Mouse (Mus musculus) gastrocnemius, adult 8-10 months (tissue): Measurements from ENCODE around the gene Napb. TPM values are rescaled to one million over a fixed set of nuclear protein-coding genes. Genes with fewer than 3 reads are reported as not detected.
A peak's percentile ranks its signal among the peaks of the same experiment; 100 is the strongest.
"Not testable (repeated sequence)": the region's sequence is repeated elsewhere in the genome, so short reads cannot be mapped to it uniquely, and the experiment has no call there.

Experiments
- DNase-seq, 2 experiments: peaks; one replicate each; pipeline ENCODE4 v3.0.0; 2022; ENCODE audit warnings: low spot score in 2 of 2
- total RNA-seq, 4 experiments: library from RNA; stranded (reverse); gene quantifications; 2 replicates each; pipeline ENCODE4 v1.2.4; 2022

The Napb gene
- 1 to 10 TPM; 4.1 to 6.1 (median 4.8) TPM for total RNA-seq

- peak; percentile 86 to 92 for DNase-seq
These were observed at the start of gene Napb for GRCm38 (mm10) chr2:148732327-148733000. Napb (minus strand) TSS chr2:148732467.

- no peak for DNase-seq
These were observed 49.4 kb upstream of the Napb start, which contains the start of gene 8030411F24Rik for GRCm38 (mm10) chr2:148781709-148782108. 8030411F24Rik (plus strand) TSS chr2:148782009.

- DNase-seq = not testable (repeated sequence)
These were observed 39.1 kb upstream of the Napb start, which contains the start of gene Cst11 for GRCm38 (mm10) chr2:148771397-148771796. Cst11 (minus strand) TSS chr2:148771497.

GRCm38 (mm10) chr2:148763648-148764388, 31.6 kb upstream of the Napb start:
- DNase-seq = no peak

GRCm38 (mm10) chr2:148754310-148754846, 22.1 kb upstream of the Napb start:
- no peak for DNase-seq

- DNase-seq = peak; percentile 13 to 33
These were observed 19.9 kb upstream of the Napb start for GRCm38 (mm10) chr2:148751893-148752813.

- no peak for DNase-seq
These were observed 17.8 kb upstream of the Napb start, which contains the start of gene Cstl1 for GRCm38 (mm10) chr2:148750058-148750457. Cstl1 (plus strand) TSS chr2:148750358.

GRCm38 (mm10) chr2:148743846-148744407, 11.7 kb upstream of the Napb start:
- DNase-seq = no peak

GRCm38 (mm10) chr2:148743001-148743400, 10.7 kb upstream of the Napb start:
- DNase-seq = peak; percentile 45 to 78

GRCm38 (mm10) chr2:148731614-148732326, 497 bp downstream of the Napb start:
- peak; percentile 51 to 55 for DNase-seq

- DNase-seq = no peak
These were observed 12.8 kb downstream of the Napb start for GRCm38 (mm10) chr2:148719271-148719995.

- no peak for DNase-seq
These were observed 15.2 kb downstream of the Napb start for GRCm38 (mm10) chr2:148717072-148717471.

GRCm38 (mm10) chr2:148712326-148712725, 19.9 kb downstream of the Napb start:
- peak in 1 of 2 experiments; percentile 19 for DNase-seq

- DNase-seq = no peak
These were observed 25.1 kb downstream of the Napb start for GRCm38 (mm10) chr2:148707202-148707530.

- no peak for DNase-seq
These were observed 25.7 kb downstream of the Napb start for GRCm38 (mm10) chr2:148706409-148707201.

- no peak for DNase-seq
These were observed 33.7 kb downstream of the Napb start for GRCm38 (mm10) chr2:148698571-148698970.

GRCm38 (mm10) chr2:148690781-148691180, 41.5 kb downstream of the Napb start:
- no peak for DNase-seq

GRCm38 (mm10) chr2:148690291-148690690, 42.0 kb downstream of the Napb start:
- no peak for DNase-seq
